Mouse (Mus musculus) neural tube, embryonic 11.5 days (tissue): ENCODE data around the gene Rnf114. TPM values are rescaled to one million over a fixed set of nuclear protein-coding genes. Genes with fewer than 3 reads are reported as not detected.

Experiments
- ATAC-seq: fragments of 200-750 bp; cut with Nextera tagmentation; 2 replicates; pipeline ENCODE4 v1.8.0; 2017; ENCODE audit warnings: moderate number of reproducible peaks, mild to moderate bottlenecking, moderate TSS enrichment, moderate library complexity; ENCODE audit not compliant: insufficient read depth, low FRiP score, low TSS enrichment
- DNase-seq: peaks from one replicate; pipeline ENCODE4 v3.0.0-alpha.2; 2015; ENCODE audit warnings: low spot score
- H3K27ac ChIP-seq: fragments of 300-500 bp; sonication (generic); 2 replicates; pipeline ENCODE4 v1.5.1; 2014; ENCODE audit warnings: low read depth, mild to moderate bottlenecking, low read length
- H3K27me3 ChIP-seq: fragments of 300-500 bp; sonication (generic); 2 replicates; pipeline ENCODE4 v1.6.1; 2014; ENCODE audit warnings: mild to moderate bottlenecking, low read length, mixed read lengths; ENCODE audit not compliant: control insufficient read depth, insufficient read depth
- H3K36me3 ChIP-seq: fragments of 300-500 bp; sonication (generic); 2 replicates; pipeline ENCODE4 v1.6.1; 2014; ENCODE audit warnings: mild to moderate bottlenecking, low read length, moderate library complexity, mixed read lengths; ENCODE audit not compliant: control insufficient read depth, insufficient read depth
- H3K4me1 ChIP-seq: fragments of 300-500 bp; sonication (generic); 2 replicates; pipeline ENCODE4 v1.6.1; 2014; ENCODE audit warnings: low read length, mixed read lengths; ENCODE audit not compliant: control insufficient read depth, insufficient read depth
- H3K4me2 ChIP-seq: fragments of 300-500 bp; sonication (generic); 2 replicates; pipeline ENCODE4 v1.6.1; 2014; ENCODE audit warnings: low read depth, mild to moderate bottlenecking, moderate library complexity
- H3K4me3 ChIP-seq: fragments of 300-500 bp; sonication (generic); 2 replicates; pipeline ENCODE4 v1.5.1; 2014; ENCODE audit warnings: low read depth, low read length
- H3K9ac ChIP-seq: fragments of 300-500 bp; sonication (generic); 2 replicates; pipeline ENCODE4 v1.6.1; 2014; ENCODE audit warnings: mild to moderate bottlenecking, low read length
- H3K9me3 ChIP-seq: fragments of 300-500 bp; sonication (generic); 2 replicates; pipeline ENCODE4 v1.6.1; 2016; ENCODE audit warnings: low read length; ENCODE audit not compliant: control insufficient read depth
- WGBS: fragments of 180-500 bp; shearing (Covaris S2); extraction: QIAGEN DNeasy Blood & Tissue Kit; methylation state at CpG from one replicate; pipeline ENCODE4 v1.1.7; 2014; 5-methylcytosine and 5-hydroxymethylcytosine counted together
- polyA plus RNA-seq: library from polyadenylated mRNA; unstranded; fragments of >200 nt; fragmentation: Nextera tagmentation; extraction: Ambion mirVana; gene quantifications from 2 replicates; pipeline ENCODE4 v1.2.1, GENCODE M21; 2014

Rnf114 gene
- polyA plus RNA-seq, 1 experiment from 2014 or later: 161 TPM

GRCm38 (mm10) chr2:167479501-167479900 lies 12.9 kb upstream of the Rnf114 start:
- Histone ChIP-seq H3K9me3 (no peaks in the 10 kb centered on the region), H3K4me2 (no peak overlapping the region), H3K27me3 (no peaks in the 10 kb centered on the region), H3K9ac (no peak overlapping the region), H3K36me3 (peaks cover 5% of the 10 kb centered on the region), H3K4me1 (peaks cover 6% of the 10 kb centered on the region; the same call in 1 of the 2 replicates), H3K4me3 (no peak overlapping the region), H3K27ac (no peak overlapping the region)
- 96% methylated on average over 1 of the region's 1 CpGs for WGBS
- no peak for ATAC-seq
- no peak for DNase-seq

GRCm38 (mm10) chr2:167482681-167483080 lies 9.8 kb upstream of the Rnf114 start:
- no peak overlapping the region for H3K4me3 ChIP-seq
- H3K9me3 ChIP-seq: no peaks in the 10 kb centered on the region
- H3K27me3 ChIP-seq: no peaks in the 10 kb centered on the region
- WGBS: 98% methylated on average over 4 of the region's 4 CpGs
- DNase-seq (no peak), ATAC-seq (no peak)
- peaks cover 4% of the 10 kb centered on the region for H3K36me3 ChIP-seq
- H3K4me1 ChIP-seq: no peaks in the 10 kb centered on the region
- H3K4me2 ChIP-seq: no peak overlapping the region
- H3K27ac ChIP-seq: no peak overlapping the region
- no peak overlapping the region for H3K9ac ChIP-seq

- Histone ChIP-seq H3K4me2 (no peak overlapping the region), H3K4me3 (no peak overlapping the region), H3K36me3 (peaks cover 4% of the 10 kb centered on the region), H3K9ac (no peak overlapping the region), H3K9me3 (no peaks in the 10 kb centered on the region), H3K4me1 (no peaks in the 10 kb centered on the region), H3K27ac (no peak overlapping the region), H3K27me3 (no peaks in the 10 kb centered on the region)
- WGBS: 96% methylated on average over 27 of the region's 27 CpGs
- no peak for ATAC-seq
- DNase-seq: no peak
Observed at GRCm38 (mm10) chr2:167483081-167483826, 9.2 kb upstream of the Rnf114 start.

GRCm38 (mm10) chr2:167483827-167484410 lies 8.5 kb upstream of the Rnf114 start:
- no peak overlapping the region for H3K27ac ChIP-seq
- no peak overlapping the region for H3K4me3 ChIP-seq
- DNase-seq: no peak
- peaks cover 4% of the 10 kb centered on the region for H3K36me3 ChIP-seq
- ATAC-seq: no peak
- H3K4me1 ChIP-seq: no peaks in the 10 kb centered on the region
- H3K9me3 ChIP-seq: no peaks in the 10 kb centered on the region
- no peak overlapping the region for H3K9ac ChIP-seq
- WGBS: 95% methylated on average over 24 of the region's 24 CpGs
- H3K27me3 ChIP-seq: no peaks in the 10 kb centered on the region
- no peak overlapping the region for H3K4me2 ChIP-seq

- WGBS: 94% methylated on average over 11 of the region's 11 CpGs
Observed at GRCm38 (mm10) chr2:167484932-167485331, 7.5 kb upstream of the Rnf114 start.

GRCm38 (mm10) chr2:167485501-167486377 lies 6.7 kb upstream of the Rnf114 start:
- H3K9ac ChIP-seq: no peak overlapping the region
- no peak for ATAC-seq
- no peak for DNase-seq
- H3K4me3 ChIP-seq: no peak overlapping the region
- no peaks in the 10 kb centered on the region for H3K27me3 ChIP-seq
- no peaks in the 10 kb centered on the region for H3K9me3 ChIP-seq
- no peak overlapping the region for H3K27ac ChIP-seq
- H3K36me3 ChIP-seq: peaks cover 4% of the 10 kb centered on the region
- no peak overlapping the region for H3K4me2 ChIP-seq
- no peaks in the 10 kb centered on the region for H3K4me1 ChIP-seq
- 87% methylated on average over 7 of the region's 7 CpGs for WGBS

More at GRCm38 (mm10) chr2:167484932-167485331, 7.5 kb upstream of the Rnf114 start:
- no peaks in the 10 kb centered on the region for H3K9me3 ChIP-seq
- no peak overlapping the region for H3K27ac ChIP-seq
- no peak overlapping the region for H3K9ac ChIP-seq
- ATAC-seq: no peak
- no peak overlapping the region for H3K4me2 ChIP-seq
- H3K27me3 ChIP-seq: no peaks in the 10 kb centered on the region
- DNase-seq: no peak
- peaks cover 4% of the 10 kb centered on the region for H3K36me3 ChIP-seq
- H3K4me3 ChIP-seq: no peak overlapping the region
- no peaks in the 10 kb centered on the region for H3K4me1 ChIP-seq

- 87% methylated on average over 4 of the region's 4 CpGs for WGBS
- Histone ChIP-seq H3K36me3 (peaks cover 4% of the 10 kb centered on the region), H3K9me3 (no peaks in the 10 kb centered on the region), H3K27me3 (no peaks in the 10 kb centered on the region), H3K4me2 (no peak overlapping the region), H3K4me3 (no peak overlapping the region), H3K4me1 (peaks cover 3% of the 10 kb centered on the region), H3K9ac (no peak overlapping the region), H3K27ac (no peak overlapping the region)
- ATAC-seq (no peak), DNase-seq (no peak)
Observed at GRCm38 (mm10) chr2:167486573-167486972, 5.9 kb upstream of the Rnf114 start.

GRCm38 (mm10) chr2:167487551-167487950 lies 4.9 kb upstream of the Rnf114 start:
- DNase-seq (no peak), ATAC-seq (no peak)
- H3K27me3 ChIP-seq: no peaks in the 10 kb centered on the region
- peaks cover 8% of the 10 kb centered on the region for H3K4me1 ChIP-seq
- H3K9ac ChIP-seq: no peak overlapping the region
- peaks cover 4% of the 10 kb centered on the region for H3K36me3 ChIP-seq
- H3K4me2 ChIP-seq: no peak overlapping the region
- no peak overlapping the region for H3K4me3 ChIP-seq
- no peaks in the 10 kb centered on the region for H3K9me3 ChIP-seq
- WGBS: 92% methylated on average over 6 of the region's 6 CpGs
- no peak overlapping the region for H3K27ac ChIP-seq
